Mouse (Mus musculus) frontal cortex, postnatal 25 days (tissue): ENCODE measurements around the gene Ldha.

Experiments used
- DNase-seq, 2 experiments: peaks; one replicate each; pipeline ENCODE4 v3.0.0; 2022; ENCODE audit warnings: low spot score in 2 of 2

Gene Ldha

DNA sequence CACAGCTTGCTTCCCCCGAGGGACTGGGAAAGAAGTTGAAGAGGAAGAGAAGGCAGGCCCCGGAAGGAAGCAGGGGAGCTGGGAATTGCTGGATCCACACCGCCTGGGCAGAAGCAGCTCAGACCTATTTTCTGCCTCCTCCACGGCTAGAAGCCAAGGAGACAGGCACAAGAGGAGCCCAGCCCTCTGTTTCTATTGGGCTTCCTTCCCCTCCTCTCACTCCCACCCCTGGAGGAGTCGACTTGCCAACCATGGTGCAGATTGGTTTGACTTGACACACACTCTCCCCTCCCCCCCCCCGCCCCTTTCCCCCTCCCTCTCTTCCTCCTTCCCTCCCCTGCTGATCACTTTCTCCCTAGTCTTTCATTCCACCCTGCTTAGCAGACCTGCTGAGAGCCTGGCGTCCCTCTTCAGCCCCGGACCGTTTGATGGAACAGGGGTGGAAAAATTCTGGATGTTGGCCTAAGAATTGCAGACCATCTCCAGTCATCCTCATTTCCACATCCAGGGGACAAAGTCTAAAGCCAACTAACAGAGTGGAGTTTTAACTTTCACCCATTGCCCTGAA is 3.1 kb upstream of the Ldha start:
- DNase-seq = no peak

DNA sequence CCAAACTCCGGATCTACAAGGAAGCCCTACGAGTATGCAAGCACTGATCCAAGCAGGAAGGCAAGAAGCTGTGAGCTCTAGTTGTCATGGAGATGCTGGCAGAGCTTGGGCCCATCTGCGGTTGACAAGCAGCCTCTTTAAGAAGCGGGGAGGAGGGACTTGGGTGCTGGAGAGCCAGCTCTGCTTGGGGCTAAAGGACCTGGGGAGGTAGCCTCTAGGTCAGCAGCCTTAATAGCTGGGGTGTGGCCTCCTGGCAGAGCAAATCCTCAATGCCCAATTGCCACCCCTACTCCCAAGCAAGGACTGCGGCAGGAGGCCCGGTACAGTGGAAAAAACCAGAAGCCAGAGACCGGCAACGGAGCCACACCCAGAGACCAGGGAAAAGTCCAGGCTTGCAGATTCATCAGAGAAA is 2.4 kb upstream of the Ldha start:
- DNase-seq = peak; percentile 55 to 67

DNA sequence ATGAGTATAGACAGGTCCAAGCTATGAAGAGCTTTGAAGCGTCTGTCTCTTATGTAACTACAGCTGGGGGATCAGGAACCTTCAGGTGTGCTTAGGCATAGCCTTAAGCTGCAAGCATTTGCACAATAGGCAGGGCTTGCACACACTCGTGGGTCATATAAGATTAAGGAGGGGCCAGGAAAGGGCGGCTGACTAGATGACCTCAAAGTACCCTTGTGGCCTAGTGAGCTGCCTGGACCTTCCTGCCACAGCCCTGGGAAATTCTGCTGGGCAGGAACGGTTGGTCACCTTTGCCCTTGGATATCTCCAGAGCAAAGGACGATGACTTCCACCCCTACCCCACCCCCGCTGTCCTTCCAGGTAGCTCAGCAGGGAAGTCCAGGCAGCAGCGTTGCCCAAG is 1.8 kb upstream of the Ldha start:
- DNase-seq = no peak

DNA sequence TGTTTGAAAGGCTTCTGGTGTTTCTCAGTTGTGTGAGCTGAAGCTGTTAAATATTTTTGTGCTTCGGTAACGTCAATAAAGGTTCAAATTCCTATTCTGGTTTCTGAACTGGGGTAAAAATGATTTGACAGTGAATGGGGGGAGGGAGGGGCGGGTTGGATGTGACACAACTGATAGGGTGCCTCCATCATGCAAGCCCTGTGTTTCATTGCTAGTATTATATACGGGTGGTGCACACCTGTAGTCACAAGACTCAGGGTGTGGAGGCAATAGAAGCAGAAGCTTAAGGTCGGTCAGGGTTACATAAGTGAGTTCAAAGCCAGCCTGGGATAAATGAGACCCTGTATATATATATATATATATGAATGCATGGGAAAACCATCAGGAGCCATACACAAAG is 1.4 kb upstream of the Ldha start:
- DNase-seq = no peak

DNA sequence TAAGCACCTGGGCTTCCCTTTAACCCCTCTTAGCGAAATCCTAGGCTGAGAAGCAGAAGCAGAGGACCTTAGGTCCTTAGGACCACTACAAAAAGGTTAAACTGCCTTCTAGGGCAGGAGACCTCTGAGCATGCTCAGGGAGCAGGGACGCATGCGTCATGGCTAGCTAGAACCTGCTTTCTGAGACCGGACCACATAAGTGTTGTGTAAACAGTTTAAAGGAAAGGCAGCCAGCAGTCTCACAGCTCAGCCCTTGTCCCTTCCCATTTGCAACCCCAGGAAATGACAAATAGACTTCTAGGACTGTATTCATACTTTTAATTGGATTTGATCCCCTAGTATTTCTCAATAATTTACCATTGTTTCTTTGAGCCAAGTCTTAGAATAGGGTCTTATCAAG is 949 bp upstream of the Ldha start:
- no peak for DNase-seq

DNA sequence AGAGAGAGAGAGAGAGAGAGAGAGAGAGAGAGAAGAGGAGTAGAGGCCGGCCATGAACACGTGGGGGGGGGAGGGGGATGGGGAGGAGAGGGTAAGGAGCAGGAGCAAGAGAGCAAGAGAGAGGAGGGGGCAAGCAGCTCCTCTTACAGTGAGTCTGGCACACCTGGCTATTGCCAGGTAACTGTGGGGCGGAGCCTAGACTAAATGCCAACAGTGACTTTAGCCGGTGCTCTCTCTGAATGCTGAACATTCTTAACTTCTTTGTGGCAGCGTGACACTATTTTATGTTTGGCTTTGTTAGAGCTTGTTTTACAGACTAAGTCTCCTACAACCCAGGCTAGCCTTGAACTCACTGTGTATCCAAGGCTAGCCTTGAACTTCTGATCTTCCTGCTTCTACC is 1.0 kb downstream of the Ldha start:
- no peak for DNase-seq

DNA sequence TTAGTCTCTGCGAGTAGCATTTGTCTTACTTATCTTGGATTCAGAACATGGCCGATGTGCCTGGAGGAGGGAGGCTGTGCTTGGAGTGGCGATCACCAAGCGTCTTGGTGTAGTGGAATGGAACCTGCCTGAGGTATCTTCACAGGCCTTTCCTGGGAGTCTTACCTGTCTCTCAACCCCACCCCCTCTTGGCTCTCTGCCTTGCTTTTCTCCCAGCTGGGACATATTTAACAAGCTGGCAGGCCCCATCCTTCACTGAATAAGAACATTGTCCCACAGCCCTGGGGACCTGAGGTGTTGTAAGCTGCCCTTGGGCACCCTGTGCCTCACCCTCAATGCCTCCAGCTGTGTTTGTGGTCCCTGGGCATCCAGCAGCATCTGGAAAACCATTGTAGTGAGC is 2.3 kb downstream of the Ldha start:
- no peak for DNase-seq

DNA sequence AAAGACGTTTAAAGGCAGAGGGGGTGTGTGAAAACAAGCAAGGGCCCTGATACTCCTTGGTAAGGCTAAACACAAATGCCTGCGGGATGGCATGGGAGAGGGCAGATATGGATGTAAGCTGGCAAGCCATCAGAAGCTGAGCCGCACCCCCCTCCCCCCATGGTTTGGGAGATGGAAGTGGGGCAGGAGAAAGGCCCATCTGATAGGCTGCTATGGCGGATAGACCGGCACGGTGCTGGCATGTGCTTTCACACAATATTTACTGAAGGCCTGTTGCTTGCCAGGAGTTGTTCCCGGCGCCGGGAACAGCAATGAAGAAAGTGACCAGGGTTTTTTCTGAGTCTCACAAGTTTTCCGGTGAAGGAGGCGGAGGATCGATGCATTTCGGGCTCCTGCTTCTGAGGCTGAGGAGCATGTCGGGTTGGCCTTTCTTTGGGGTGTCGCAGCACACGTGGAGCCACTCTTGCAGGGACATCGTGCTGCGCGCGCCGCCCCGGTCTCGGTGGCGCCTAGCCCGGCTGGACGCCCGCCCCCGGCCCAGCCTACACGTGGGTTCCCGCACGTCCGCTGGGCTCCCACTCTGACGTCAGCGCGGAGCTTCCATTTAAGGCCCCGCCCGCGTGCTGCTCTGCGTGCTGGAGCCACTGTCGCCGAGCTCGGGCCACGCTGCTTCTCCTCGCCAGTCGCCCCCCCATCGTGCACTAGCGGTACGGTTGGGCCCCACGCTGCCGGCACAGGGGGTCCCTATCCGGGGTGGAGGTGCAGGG is 4.1 kb downstream of the Ldha start:
- peak; percentile 83 to 89 for DNase-seq

DNA sequence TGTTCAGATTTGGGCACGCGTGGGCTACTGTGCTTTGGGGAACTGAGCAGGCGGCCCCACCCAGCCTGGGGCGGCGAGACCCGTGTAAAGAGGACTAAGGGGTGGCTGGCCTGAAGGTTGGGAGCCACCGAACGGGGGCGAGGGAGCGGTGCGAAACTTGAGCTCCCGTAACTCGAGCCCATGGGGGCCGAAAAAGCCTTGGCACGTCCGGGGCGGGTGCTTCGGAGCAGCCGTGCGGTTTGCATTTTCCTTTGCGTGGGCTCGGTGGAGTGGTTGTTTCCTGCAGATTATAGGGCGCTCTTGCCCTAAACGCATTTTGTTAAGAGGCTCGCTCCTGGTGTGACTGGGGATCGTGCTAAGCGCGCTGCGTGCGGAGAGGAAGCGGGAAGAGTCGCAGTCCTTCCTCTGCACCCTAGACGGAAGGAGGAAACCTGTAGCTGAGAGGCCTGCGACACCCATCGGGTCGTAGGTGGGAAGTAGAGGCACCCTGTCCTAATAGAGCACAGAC is 4.8 kb downstream of the Ldha start:
- DNase-seq = peak in 1 of 2 experiments; percentile 26

DNA sequence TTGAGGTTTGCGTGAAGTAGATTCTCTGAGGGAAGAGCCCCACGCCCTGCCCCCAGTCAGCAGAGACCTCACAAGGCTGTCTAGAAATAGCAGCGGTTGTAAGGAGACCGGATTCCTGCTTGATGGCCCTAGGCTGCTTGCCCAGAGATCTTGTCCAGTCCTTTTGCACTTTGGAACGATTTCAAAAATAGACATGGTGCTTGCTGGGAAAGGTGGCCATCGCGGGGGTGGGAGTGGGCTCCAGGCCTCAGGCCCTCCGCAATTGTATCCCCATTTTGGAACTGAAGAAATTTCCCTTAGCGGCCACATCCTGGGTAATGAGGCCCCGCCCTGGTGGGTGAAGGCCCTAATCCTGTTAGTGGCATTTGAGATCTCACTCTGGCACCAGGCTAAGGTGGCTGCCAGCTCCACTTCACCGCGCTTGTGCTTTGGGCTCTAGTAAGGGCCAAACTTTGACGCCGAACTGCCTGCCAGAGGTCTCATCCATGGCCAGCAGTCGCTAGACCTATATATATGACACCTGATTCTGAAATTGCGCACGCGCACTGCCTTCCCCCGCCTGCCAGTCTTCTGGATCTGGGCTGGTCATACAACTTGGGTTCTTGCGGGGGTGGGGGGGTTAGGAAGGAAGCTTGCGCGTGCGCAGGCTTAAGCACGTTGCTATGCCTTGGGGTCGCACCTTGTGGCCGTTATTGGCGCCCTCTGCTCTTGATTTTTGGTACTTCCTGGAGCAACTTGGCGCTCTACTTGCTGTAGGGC is 5.4 kb downstream of the Ldha start:
- peak; percentile 22 to 34 for DNase-seq

DNA sequence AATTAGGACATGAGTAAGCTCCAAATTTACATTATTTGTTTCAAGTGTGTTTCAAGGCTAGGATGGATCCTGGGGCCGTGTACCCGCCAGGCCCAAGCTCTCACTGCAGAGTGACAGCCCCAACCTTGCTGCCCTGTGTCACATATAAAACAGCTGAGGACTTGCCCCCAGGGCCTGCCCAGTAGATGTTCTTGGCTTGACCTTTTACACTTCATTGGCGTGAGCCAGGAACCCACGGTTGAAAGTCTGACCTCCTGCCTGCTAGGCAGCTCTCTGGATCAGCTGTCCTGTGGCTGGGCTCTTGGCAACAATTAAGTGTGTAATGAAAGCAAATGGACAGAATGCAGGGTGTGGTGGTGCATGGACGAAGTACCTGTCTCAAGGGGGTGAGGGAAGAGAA is 8.0 kb downstream of the Ldha start:
- no peak for DNase-seq

DNA sequence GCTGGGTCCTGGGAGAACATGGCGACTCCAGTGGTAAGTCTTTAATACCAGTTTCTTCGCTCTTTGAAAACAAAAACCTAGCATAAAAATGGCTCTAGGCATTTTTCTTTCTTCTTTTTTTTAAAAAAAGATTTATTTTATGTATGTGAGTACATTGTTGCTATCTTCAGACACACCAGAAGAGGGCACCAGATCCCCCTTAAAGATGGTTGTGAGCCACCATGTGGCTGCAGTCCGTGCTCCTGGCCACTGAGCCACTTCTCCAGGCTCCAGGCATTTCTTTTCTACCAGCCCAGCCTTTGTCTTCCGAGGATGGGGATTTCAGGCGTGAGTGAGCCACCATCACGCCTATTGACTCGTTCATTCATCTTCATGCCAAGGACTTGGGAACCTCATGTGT is 9.8 kb downstream of the Ldha start:
- DNase-seq = no peak

DNA sequence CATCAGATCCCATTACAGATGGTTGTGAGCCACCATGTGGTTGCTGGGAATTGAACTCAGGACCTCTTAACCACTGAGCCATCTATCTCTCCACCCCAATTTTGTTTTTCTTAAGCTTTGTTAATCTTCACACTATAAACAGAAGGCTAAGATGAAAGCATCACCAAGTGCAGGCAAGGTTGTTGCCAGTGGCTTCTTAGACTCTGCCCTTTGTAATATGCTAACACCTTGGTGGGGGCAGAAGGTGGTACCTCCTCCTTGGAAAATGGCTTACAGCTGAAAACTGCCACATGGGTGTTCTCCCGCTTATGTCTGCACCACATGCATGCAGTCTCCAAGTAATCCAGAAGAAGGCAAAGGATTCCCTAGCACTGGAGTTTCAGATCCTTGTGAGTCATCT is 11.4 kb downstream of the Ldha start:
- DNase-seq = no peak

DNA sequence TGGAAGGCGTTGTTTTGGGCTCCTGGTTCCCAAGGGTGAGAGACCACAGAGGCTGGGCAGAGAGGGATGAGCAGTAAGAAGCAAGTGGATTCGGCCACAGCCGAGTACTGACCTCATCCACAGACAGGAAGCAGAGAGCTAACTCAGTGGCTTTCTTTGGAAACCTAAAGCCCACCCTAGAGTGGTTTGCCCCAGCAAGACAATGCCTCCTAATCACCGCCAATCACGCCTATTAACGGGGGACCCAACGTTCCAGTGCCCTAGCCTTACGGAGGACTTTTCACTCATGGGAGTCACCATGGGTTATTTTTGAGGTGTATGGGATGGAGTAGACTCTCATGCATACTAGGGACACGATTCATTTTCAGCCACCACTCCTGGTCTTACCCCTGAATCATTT is 12.1 kb downstream of the Ldha start:
- DNase-seq = no peak

DNA sequence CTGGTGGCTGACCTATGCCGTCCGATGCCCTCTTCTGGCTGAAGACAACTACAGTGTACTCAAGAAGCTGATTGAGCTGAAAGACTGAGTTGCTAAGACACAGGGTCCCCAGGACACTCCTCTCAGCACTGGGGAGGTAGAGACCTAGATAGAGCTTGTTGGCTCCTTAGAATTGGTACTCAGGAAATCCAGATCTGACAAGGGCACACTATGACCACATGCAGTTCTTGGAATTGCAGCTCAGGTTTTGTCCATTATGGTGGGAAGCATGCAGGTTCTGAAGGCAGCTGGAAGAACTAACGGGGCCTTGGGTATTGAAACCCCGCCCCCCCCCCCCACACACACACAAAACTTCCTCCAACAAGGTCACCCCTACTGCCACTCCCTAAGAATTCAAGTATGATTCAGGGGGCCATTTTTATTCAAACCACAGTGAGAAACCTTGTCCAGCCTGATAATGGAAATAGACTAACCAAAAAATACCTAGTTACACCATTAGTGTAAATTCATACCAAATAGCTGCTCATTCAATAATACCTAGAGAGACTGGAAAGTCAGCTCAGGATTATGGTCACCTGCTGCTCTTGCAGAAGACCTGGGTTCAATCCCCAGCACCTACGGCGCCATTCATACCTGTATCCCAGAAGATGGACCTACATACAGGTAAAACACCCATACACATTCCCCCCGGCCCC is 14.7 kb downstream of the Ldha start:
- DNase-seq = no peak

DNA sequence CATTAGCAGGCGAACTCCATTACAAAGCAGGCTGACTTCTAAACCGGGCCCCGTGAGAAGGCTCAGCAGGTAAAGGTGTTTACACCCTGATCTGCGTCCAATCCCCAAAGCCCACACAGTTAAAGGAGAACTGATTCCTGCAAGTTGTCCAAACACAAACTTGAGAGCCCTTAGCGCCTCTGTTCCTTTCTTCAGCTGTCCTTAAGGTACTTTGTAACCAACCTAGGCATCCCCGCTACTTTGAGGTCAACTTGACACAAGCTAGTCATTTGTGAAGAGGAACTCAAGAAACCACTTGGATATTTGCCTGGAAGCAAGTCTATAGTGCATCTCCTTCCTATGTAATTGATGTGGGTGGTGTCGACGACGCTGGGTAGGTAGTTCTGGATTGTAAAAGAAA is 16.2 kb downstream of the Ldha start:
- DNase-seq = no peak

DNA sequence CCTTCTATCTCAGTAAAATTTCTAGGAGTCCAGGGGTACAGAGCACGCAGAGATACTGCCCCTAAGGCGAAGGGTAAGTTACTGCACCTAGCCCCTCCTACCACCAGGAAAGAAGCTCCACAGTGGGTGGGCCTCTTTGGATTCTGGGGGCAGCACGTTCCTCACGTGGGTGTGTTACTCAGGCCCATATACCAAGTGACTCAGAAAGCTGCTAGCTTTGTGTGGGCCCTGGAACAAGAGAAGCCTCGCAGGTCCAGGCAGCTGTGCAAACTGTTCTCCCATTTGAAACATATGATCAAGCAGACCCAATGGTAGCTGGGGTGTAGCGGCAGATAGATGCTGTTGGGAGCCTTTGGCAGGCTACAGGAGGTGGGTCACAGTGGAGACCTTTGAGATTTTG is 17.8 kb downstream of the Ldha start:
- no peak for DNase-seq

DNA sequence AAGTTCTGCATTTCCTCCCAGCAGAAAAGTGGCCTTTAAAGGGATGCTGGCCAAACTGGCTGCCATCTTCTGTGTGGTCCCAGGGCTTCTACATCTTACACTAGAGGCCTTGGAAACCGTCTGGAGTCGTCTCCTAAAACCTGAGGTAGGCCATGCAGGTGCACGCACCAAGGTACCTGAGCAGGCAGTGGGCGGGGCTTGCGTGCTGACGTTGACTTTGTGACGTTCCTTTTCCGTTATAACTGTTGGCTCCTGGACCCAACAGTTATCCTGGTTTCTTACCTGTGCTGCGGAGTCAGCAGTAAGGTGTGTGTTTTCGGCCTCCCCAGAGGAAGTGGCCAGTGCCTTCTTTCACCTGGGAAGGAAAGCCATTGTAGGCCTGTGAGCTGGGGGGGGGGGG is 19.7 kb downstream of the Ldha start, which contains the start of gene Ldhc:
Gene Ldhc (plus strand): TSS at position 208 of the 400 bp plus-strand sequence.
- DNase-seq = no peak

DNA sequence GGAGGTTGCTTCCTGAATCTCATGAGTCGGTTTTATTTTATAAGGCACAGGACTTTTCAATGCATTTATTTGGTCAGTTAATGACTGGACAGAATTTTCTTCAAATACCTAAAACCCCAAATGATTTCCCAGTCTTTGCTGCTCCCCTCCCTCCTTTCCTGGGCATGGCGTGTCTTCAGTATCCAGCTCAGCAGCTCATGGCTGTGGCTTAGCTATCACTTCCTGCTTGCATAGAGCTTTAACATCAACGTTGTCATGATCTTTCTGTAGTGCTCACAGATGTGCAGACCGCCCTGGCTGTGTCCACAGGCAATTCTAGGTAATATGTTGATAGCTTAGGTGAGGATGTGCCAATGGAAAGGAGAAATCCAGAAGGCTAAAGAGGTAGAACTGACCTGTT is 30.7 kb downstream of the Ldha start:
- no peak for DNase-seq

DNA sequence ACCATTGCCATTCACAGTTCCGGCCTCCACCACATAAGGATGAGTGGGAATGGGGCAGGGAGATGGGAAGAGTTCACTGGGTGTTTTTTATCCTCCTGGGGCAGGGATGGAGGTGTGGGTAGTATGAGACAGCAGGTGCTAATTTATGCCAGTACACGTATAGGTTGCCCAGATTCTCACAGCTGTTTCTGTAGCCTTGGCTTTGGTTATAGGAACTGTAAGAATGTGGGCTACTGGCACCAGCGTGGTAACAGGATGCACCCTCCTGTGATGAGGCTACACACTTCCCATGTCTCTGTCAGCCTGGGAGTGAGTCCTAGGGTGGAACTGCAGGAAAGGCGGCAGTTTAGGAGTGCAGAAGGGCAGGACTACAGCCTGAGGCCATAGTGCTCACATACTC is 35.6 kb downstream of the Ldha start:
- no peak for DNase-seq

DNA sequence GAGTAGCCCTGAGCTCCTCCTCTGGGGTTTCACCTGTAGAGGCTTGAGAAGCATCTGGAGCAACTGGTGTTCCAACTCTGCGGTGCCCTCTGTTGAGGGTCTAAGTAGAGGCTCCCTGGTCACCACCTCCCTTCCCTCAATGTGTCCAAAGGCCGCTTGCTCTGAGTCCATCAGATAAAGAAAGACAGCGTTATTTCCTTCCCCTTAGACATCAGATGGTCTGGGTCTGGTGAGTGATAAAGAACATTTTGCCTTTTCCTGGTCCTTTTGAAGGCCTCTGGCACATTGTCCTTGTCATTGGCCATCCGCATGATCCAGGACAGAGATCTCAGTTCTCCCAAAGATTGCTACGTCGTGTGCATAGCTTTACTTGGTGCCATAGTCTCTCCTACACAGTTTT is 36.0 kb downstream of the Ldha start:
- DNase-seq = no peak

DNA sequence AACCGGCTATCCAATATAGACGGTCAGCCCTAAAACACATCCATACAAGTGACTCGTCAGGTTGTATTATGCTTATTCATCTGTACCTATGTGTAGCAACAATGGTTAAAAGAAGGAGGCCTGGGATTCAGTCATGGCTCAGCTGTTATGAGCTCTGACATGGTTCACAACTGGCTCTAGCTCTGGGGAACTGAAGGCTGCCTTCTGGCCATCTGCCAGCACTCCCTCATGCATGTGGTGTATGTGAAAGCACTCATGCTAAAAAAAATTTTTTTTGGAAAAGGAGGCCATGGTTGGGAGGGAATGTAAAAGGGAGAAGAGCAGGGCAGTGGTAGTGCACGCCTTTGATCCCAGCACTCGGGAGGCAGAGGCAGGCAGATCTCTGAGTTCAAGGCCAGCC is 38.6 kb downstream of the Ldha start:
- DNase-seq = no peak
